Mouse (Mus musculus) forebrain, embryonic 16.5 days (tissue): Measurements from ENCODE around the gene Arsg. TPM values are rescaled to one million over a fixed set of nuclear protein-coding genes. Genes with fewer than 3 reads are reported as not detected.

Experiments used
- ATAC-seq: fragments of 200-750 bp; cut with Nextera tagmentation; 2 replicates; pipeline ENCODE4 v1.8.0; 2017; ENCODE audit warnings: mild to moderate bottlenecking, moderate library complexity
- H3K27ac ChIP-seq: fragments of 300-500 bp; sonication (generic); 2 replicates; pipeline ENCODE4 v1.5.1; 2014; ENCODE audit warnings: low read length, control low read depth
- H3K27me3 ChIP-seq: fragments of 300-500 bp; sonication (generic); replicated peaks from 2 replicates; pipeline ENCODE4 v1.6.1; 2014; ENCODE audit warnings: low read length; ENCODE audit not compliant: control insufficient read depth, insufficient read depth
- H3K36me3 ChIP-seq: fragments of 300-500 bp; sonication (generic); 2 replicates; pipeline ENCODE4 v1.6.1; 2014; ENCODE audit not compliant: control insufficient read depth, insufficient read depth
- H3K4me1 ChIP-seq: fragments of 300-500 bp; sonication (generic); replicated peaks from 2 replicates; pipeline ENCODE4 v1.6.1; 2014; ENCODE audit warnings: low read length; ENCODE audit not compliant: control insufficient read depth, insufficient read depth
- H3K4me2 ChIP-seq: fragments of 300-500 bp; sonication (generic); 2 replicates; pipeline ENCODE4 v1.6.1; 2014; ENCODE audit warnings: mild to moderate bottlenecking, low read length, control low read depth
- H3K4me3 ChIP-seq: fragments of 300-500 bp; sonication (generic); replicated peaks from 2 replicates; pipeline ENCODE4 v1.5.1; 2014; ENCODE audit warnings: mild to moderate bottlenecking, low read length, control low read depth
- H3K9ac ChIP-seq: fragments of 300-500 bp; sonication (generic); replicated peaks from 2 replicates; pipeline ENCODE4 v1.6.1; 2014; ENCODE audit warnings: low read depth, low read length, control low read depth
- H3K9me3 ChIP-seq: fragments of 300-500 bp; sonication (generic); 2 replicates; pipeline ENCODE4 v1.6.1; 2016; ENCODE audit warnings: low read length; ENCODE audit not compliant: control insufficient read depth
- WGBS: fragments of 180-500 bp; shearing (Covaris S2); extraction: QIAGEN DNeasy Blood & Tissue Kit; methylation state at CpG from one replicate; pipeline ENCODE4 v1.1.7; 2014; 5-methylcytosine and 5-hydroxymethylcytosine counted together
- polyA plus RNA-seq: library from polyadenylated mRNA; unstranded; fragments of >200 nt; fragmentation: Nextera tagmentation; extraction: Ambion mirVana; gene quantifications from 2 replicates; pipeline ENCODE4 v1.2.1, GENCODE M21; 2015

Arsg gene
- polyA plus RNA-seq, 1 experiment from 2014 or later = 4.1 TPM

- H3K4me3 ChIP-seq = no peak overlapping the region
- no peak for ATAC-seq
- H3K4me2 ChIP-seq = no peak overlapping the region
- H3K27ac ChIP-seq = no peak overlapping the region
- no peaks in the 10 kb centered on the region for H3K27me3 ChIP-seq
- H3K9me3 ChIP-seq = no peaks in the 10 kb centered on the region
- no peaks in the 10 kb centered on the region for H3K36me3 ChIP-seq
- H3K9ac ChIP-seq = no peak overlapping the region
- no peaks in the 10 kb centered on the region for H3K4me1 ChIP-seq
- 34% methylated on average over 7 of the region's 7 CpGs for WGBS
Observed at GRCm38 (mm10) chr11:109520958-109521357, 47.8 kb downstream of the Arsg start.

- Histone ChIP-seq H3K36me3 (no peaks in the 10 kb centered on the region), H3K4me2 (no peak overlapping the region), H3K9me3 (no peaks in the 10 kb centered on the region), H3K27me3 (no peaks in the 10 kb centered on the region), H3K4me1 (no peaks in the 10 kb centered on the region), H3K4me3 (no peak overlapping the region), H3K27ac (no peak overlapping the region), H3K9ac (no peak overlapping the region)
- 88% methylated on average over 5 of the region's 5 CpGs for WGBS
- no peak for ATAC-seq
Observed at GRCm38 (mm10) chr11:109524869-109525268, 51.7 kb downstream of the Arsg start.

GRCm38 (mm10) chr11:109525571-109525970, 52.4 kb downstream of the Arsg start:
- Histone ChIP-seq H3K9me3 (no peaks in the 10 kb centered on the region), H3K27me3 (no peaks in the 10 kb centered on the region), H3K4me3 (no peak overlapping the region), H3K4me2 (no peak overlapping the region), H3K36me3 (no peaks in the 10 kb centered on the region), H3K27ac (no peak overlapping the region), H3K9ac (no peak overlapping the region), H3K4me1 (no peaks in the 10 kb centered on the region)
- WGBS = 86% methylated on average over 4 of the region's 4 CpGs
- no peak for ATAC-seq

GRCm38 (mm10) chr11:109530030-109530429, 56.9 kb downstream of the Arsg start:
- H3K9me3 ChIP-seq = no peaks in the 10 kb centered on the region
- H3K4me1 ChIP-seq = no peaks in the 10 kb centered on the region
- no peak overlapping the region for H3K9ac ChIP-seq
- no peak overlapping the region for H3K4me3 ChIP-seq
- WGBS = 87% methylated on average over 4 of the region's 4 CpGs
- no peak overlapping the region for H3K27ac ChIP-seq
- ATAC-seq = no peak
- H3K4me2 ChIP-seq = no peak overlapping the region
- no peaks in the 10 kb centered on the region for H3K36me3 ChIP-seq
- H3K27me3 ChIP-seq = no peaks in the 10 kb centered on the region

GRCm38 (mm10) chr11:109535966-109536365, 62.8 kb downstream of the Arsg start:
- Histone ChIP-seq H3K9ac (no peak overlapping the region), H3K27ac (no peak overlapping the region), H3K4me1 (no peaks in the 10 kb centered on the region), H3K4me2 (no peak overlapping the region), H3K27me3 (no peaks in the 10 kb centered on the region), H3K36me3 (no peaks in the 10 kb centered on the region), H3K4me3 (no peak overlapping the region), H3K9me3 (no peaks in the 10 kb centered on the region)
- no peak for ATAC-seq
- 85% methylated on average over 6 of the region's 6 CpGs for WGBS

- H3K27ac ChIP-seq = no peak overlapping the region
- no peak overlapping the region for H3K9ac ChIP-seq
- no peaks in the 10 kb centered on the region for H3K9me3 ChIP-seq
- WGBS = 87% methylated on average over 5 of the region's 5 CpGs
- no peak for ATAC-seq
- no peaks in the 10 kb centered on the region for H3K4me1 ChIP-seq
- no peaks in the 10 kb centered on the region for H3K36me3 ChIP-seq
- no peaks in the 10 kb centered on the region for H3K27me3 ChIP-seq
- no peak overlapping the region for H3K4me3 ChIP-seq
- no peak overlapping the region for H3K4me2 ChIP-seq
Observed at GRCm38 (mm10) chr11:109536939-109537338, 63.8 kb downstream of the Arsg start.

GRCm38 (mm10) chr11:109539290-109539689, 66.1 kb downstream of the Arsg start:
- no peak overlapping the region for H3K27ac ChIP-seq
- H3K4me1 ChIP-seq = 0 out of 2 replicates have a peak, but pooled peaks cover under 1% of the 10 kb centered on the region
- H3K27me3 ChIP-seq = no peaks in the 10 kb centered on the region
- no peak overlapping the region for H3K4me2 ChIP-seq
- 41% methylated on average over 6 of the region's 6 CpGs for WGBS
- H3K36me3 ChIP-seq = no peaks in the 10 kb centered on the region
- H3K4me3 ChIP-seq = no peak overlapping the region
- H3K9me3 ChIP-seq = no peaks in the 10 kb centered on the region
- ATAC-seq = no peak
- H3K9ac ChIP-seq = no peak overlapping the region

GRCm38 (mm10) chr11:109543466-109543865, 70.3 kb downstream of the Arsg start:
- no peaks in the 10 kb centered on the region for H3K9me3 ChIP-seq
- no peaks in the 10 kb centered on the region for H3K27me3 ChIP-seq
- no peaks in the 10 kb centered on the region for H3K36me3 ChIP-seq
- H3K4me2 ChIP-seq = no peak overlapping the region
- H3K9ac ChIP-seq = no peak overlapping the region
- H3K4me3 ChIP-seq = no peak overlapping the region
- WGBS = 86% methylated on average over 9 of the region's 9 CpGs
- no peak for ATAC-seq
- H3K4me1 ChIP-seq = 0 out of 2 replicates have a peak, but pooled peaks cover 3% of the 10 kb centered on the region
- no peak overlapping the region for H3K27ac ChIP-seq

GRCm38 (mm10) chr11:109544432-109544831, 71.3 kb downstream of the Arsg start:
- Histone ChIP-seq H3K27me3 (no peaks in the 10 kb centered on the region), H3K9ac (no peak overlapping the region), H3K4me3 (no peak overlapping the region), H3K4me2 (no peak overlapping the region), H3K27ac (no peak overlapping the region), H3K4me1 (0 out of 2 replicates have a peak, but pooled peaks cover 3% of the 10 kb centered on the region), H3K36me3 (no peaks in the 10 kb centered on the region), H3K9me3 (no peaks in the 10 kb centered on the region)
- ATAC-seq = no peak
- 23% methylated on average over 7 of the region's 7 CpGs for WGBS

GRCm38 (mm10) chr11:109545265-109545664, 72.1 kb downstream of the Arsg start:
- 88% methylated on average over 7 of the region's 7 CpGs for WGBS
- H3K9ac ChIP-seq = no peak overlapping the region
- no peak overlapping the region for H3K27ac ChIP-seq
- ATAC-seq = no peak
- no peaks in the 10 kb centered on the region for H3K27me3 ChIP-seq
- H3K36me3 ChIP-seq = no peaks in the 10 kb centered on the region
- H3K4me3 ChIP-seq = no peak overlapping the region
- H3K4me2 ChIP-seq = no peak overlapping the region
- 0 out of 2 replicates have a peak, but pooled peaks cover 3% of the 10 kb centered on the region for H3K4me1 ChIP-seq
- H3K9me3 ChIP-seq = no peaks in the 10 kb centered on the region
